Mouse (Mus musculus) heart, adult 2 months (tissue): Measurements from ENCODE around the gene Fam3c.

ENCODE experiments used
- CTCF ChIP-seq: fragments of 200-600 bp; IDR thresholded peaks from 2 replicates; pipeline ENCODE4 v1.8.1; 2022; ENCODE audit warnings: antibody characterized with exemption, mild to moderate bottlenecking, moderate library complexity
- EP300 ChIP-seq: fragments of 200-500 bp; IDR thresholded peaks from 2 replicates; pipeline ENCODE4 v1.6.1; 2011; ENCODE audit warnings: low read depth, low read length, control low read depth; ENCODE audit not compliant: insufficient read depth
- POLR2A ChIP-seq: fragments of 200-500 bp; IDR thresholded peaks from 2 replicates; pipeline ENCODE4 v1.6.1; 2011; ENCODE audit warnings: mild to moderate bottlenecking, low read depth, low read length, control low read depth; ENCODE audit not compliant: insufficient read depth

GRCm38 (mm10) chr6:22359019-22359418, 3.0 kb upstream of the Fam3c start:
- TF ChIP-seq POLR2A (no peak), CTCF (no peak), EP300 (no peak)
